Mouse (Mus musculus) kidney, embryonic 14.5 days (tissue): ENCODE measurements around the gene Scin. TPM values are rescaled to one million over a fixed set of nuclear protein-coding genes. Genes with fewer than 3 reads are reported as not detected.

ENCODE experiments used
- ATAC-seq: fragments of 200-750 bp; cut with Nextera tagmentation; 2 replicates; pipeline ENCODE4 v1.8.0; 2017; ENCODE audit warnings: moderate number of reproducible peaks, mild to moderate bottlenecking, moderate TSS enrichment, moderate library complexity; ENCODE audit not compliant: low FRiP score, low TSS enrichment
- H3K27ac ChIP-seq: fragments of 300-500 bp; sonication (generic); 2 replicates; pipeline ENCODE4 v1.5.1; 2014; ENCODE audit warnings: low read depth, mild to moderate bottlenecking, low read length, moderate library complexity, mixed read lengths
- H3K27me3 ChIP-seq: fragments of 300-500 bp; sonication (generic); 2 replicates; pipeline ENCODE4 v1.6.1; 2014; ENCODE audit warnings: mild to moderate bottlenecking, low read length; ENCODE audit not compliant: control insufficient read depth, insufficient read depth
- H3K36me3 ChIP-seq: fragments of 300-500 bp; sonication (generic); 2 replicates; pipeline ENCODE4 v1.6.1; 2014; ENCODE audit warnings: low read length, mixed read lengths; ENCODE audit not compliant: control insufficient read depth, insufficient read depth
- H3K4me1 ChIP-seq: fragments of 300-500 bp; sonication (generic); 2 replicates; pipeline ENCODE4 v1.6.1; 2014; ENCODE audit warnings: low read length, mixed read lengths; ENCODE audit not compliant: control insufficient read depth, insufficient read depth
- H3K4me2 ChIP-seq: fragments of 300-500 bp; sonication (generic); replicated peaks from 2 replicates; pipeline ENCODE4 v1.6.1; 2014; ENCODE audit warnings: low read depth, mild to moderate bottlenecking, low read length
- H3K4me3 ChIP-seq: fragments of 300-500 bp; sonication (generic); 2 replicates; pipeline ENCODE4 v1.5.1; 2014; ENCODE audit warnings: mild to moderate bottlenecking, low read length
- H3K9ac ChIP-seq: fragments of 300-500 bp; sonication (generic); 2 replicates; pipeline ENCODE4 v1.6.1; 2014; ENCODE audit warnings: low read depth, mild to moderate bottlenecking, low read length, moderate library complexity
- H3K9me3 ChIP-seq: fragments of 300-500 bp; sonication (generic); 2 replicates; pipeline ENCODE4 v1.6.1; 2016; ENCODE audit warnings: low read length; ENCODE audit not compliant: control insufficient read depth
- WGBS: fragments of 180-500 bp; shearing (Covaris S2); extraction: QIAGEN DNeasy Blood & Tissue Kit; methylation state at CpG from one replicate; pipeline ENCODE4 v1.1.7; 2014; 5-methylcytosine and 5-hydroxymethylcytosine counted together
- polyA plus RNA-seq: library from polyadenylated mRNA; unstranded; fragments of >200 nt; fragmentation: Nextera tagmentation; extraction: Ambion mirVana; gene quantifications from 2 replicates; pipeline ENCODE4 v1.2.1, GENCODE M21; 2014

Gene Scin
- polyA plus RNA-seq, 1 experiment from 2014 or later = 8.4 TPM

DNA sequence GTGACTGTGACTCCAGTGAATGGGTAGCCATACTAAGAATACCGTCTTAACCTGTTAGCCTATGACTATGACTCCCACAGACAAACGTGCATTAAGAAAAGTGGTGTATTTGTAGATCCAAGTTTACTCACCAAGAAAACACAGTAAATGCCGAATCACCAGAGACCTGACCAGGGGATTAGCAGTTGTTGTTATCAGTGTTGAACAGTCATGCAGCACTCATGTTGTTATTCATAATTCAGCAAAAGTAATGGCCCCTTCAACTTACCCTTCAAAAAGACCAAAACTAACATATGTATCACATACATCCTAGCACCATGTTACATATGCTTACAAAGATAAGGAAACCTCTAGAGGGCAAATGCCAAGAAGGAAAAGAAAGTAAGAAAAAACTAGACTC, 106.6 kb downstream of the Scin start:
- ATAC-seq = no peak
- H3K27ac ChIP-seq = no peak overlapping the region
- H3K27me3 ChIP-seq = no peaks in the 10 kb centered on the region
- H3K4me1 ChIP-seq = no peaks in the 10 kb centered on the region
- WGBS = 89% methylated on average over 3 of the region's 3 CpGs
- no peaks in the 10 kb centered on the region for H3K9me3 ChIP-seq
- no peaks in the 10 kb centered on the region for H3K36me3 ChIP-seq
- H3K4me3 ChIP-seq = no peak overlapping the region
- no peak overlapping the region for H3K4me2 ChIP-seq
- H3K9ac ChIP-seq = no peak overlapping the region

DNA sequence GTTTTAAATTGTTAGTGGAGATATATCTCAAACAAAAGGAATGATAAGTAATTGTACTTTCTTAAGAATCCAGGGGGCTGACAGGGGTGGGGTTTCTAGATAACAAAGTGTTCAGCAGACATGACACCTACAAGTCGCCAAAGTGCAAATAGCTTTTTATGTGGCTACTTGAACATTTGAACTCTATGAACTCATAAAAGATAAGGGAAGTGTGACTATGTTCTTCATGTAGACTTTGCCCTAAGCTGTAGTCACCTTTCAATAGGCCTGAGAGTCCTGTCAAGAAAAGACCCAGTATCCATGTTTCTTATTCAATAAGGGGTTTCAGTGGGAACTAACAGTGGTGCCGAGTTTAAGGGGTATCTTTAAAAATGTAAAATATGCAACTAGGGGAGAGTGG, 110.1 kb downstream of the Scin start:
- Histone ChIP-seq H3K4me2 (no peak overlapping the region), H3K27me3 (no peaks in the 10 kb centered on the region), H3K4me3 (no peak overlapping the region), H3K9ac (no peak overlapping the region), H3K9me3 (no peaks in the 10 kb centered on the region), H3K4me1 (no peaks in the 10 kb centered on the region), H3K27ac (no peak overlapping the region), H3K36me3 (no peaks in the 10 kb centered on the region)
- no peak for ATAC-seq
- 82% methylated on average over 2 of the region's 2 CpGs for WGBS

- no peak overlapping the region for H3K27ac ChIP-seq
- H3K36me3 ChIP-seq = no peaks in the 10 kb centered on the region
- no peaks in the 10 kb centered on the region for H3K27me3 ChIP-seq
- ATAC-seq = no peak
- WGBS = 83% methylated on average over 3 of the region's 3 CpGs
- no peak overlapping the region for H3K4me2 ChIP-seq
- H3K9ac ChIP-seq = no peak overlapping the region
- H3K4me3 ChIP-seq = no peak overlapping the region
- H3K4me1 ChIP-seq = no peaks in the 10 kb centered on the region
- H3K9me3 ChIP-seq = no peaks in the 10 kb centered on the region
Observed at GRCm38 (mm10) chr12:40023014-40023642, 110.9 kb downstream of the Scin start.

DNA sequence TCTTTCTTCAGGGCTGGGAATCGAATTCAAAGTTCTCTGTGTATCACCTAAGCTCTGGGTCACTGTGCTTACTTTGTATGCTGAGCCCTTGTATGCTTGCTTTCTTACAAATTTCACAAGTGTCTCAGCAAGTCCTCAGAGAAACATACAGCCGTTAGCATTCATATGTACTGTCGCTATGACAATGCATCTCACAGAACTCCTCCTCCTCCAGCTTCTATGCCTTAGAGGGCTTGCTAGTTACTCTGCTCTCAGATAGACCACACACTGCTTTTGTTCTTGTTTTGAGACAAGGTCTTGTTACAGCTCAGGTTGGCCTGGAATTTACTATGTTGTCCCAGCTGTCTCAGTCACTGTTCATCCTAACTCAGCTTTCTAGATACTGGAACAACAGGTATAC, 111.7 kb downstream of the Scin start:
- Histone ChIP-seq H3K4me3 (no peak overlapping the region), H3K4me1 (no peaks in the 10 kb centered on the region), H3K9ac (no peak overlapping the region), H3K27me3 (no peaks in the 10 kb centered on the region), H3K27ac (no peak overlapping the region), H3K9me3 (no peaks in the 10 kb centered on the region), H3K4me2 (no peak overlapping the region), H3K36me3 (no peaks in the 10 kb centered on the region)
- 79% methylated on average over 3 of the region's 3 CpGs for WGBS
- ATAC-seq = no peak

DNA sequence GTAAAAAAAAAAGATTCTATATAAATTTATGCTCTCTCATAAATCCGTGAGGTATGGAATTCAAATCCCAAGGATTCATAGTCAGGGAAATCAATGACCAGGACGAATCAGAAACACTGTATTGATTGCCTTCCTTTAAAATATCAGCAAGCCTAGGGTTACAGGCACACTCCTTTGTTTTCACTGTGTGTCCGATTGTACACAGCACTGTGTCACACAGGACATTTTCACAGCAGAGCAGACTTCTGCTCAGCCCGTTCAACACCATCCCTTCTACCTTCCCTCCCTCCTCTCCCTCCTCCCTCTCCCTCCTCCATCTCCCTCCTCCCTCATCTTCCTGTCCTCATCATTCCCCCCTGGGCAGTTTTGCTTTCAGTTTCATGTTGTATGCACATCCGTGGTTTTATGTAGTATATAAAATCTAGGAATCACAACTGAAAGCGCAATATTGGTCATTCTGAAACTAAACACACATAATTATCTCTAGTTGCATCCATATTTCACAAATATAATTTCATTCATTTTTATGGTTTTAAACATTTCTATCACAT, 116.0 kb downstream of the Scin start:
- WGBS = 74% methylated on average over 6 of the region's 6 CpGs
- Histone ChIP-seq H3K9ac (no peak overlapping the region), H3K27me3 (no peaks in the 10 kb centered on the region), H3K27ac (no peak overlapping the region), H3K4me1 (0 out of 2 replicates have a peak, but pooled peaks cover 4% of the 10 kb centered on the region), H3K4me3 (no peak overlapping the region), H3K9me3 (no peaks in the 10 kb centered on the region), H3K36me3 (no peaks in the 10 kb centered on the region), H3K4me2 (no peak overlapping the region)
- ATAC-seq = no peak

- H3K4me3 ChIP-seq = peak overlapping the region; percentile 36
- peak overlapping the region; percentile 53 for H3K4me2 ChIP-seq
- no peaks in the 10 kb centered on the region for H3K9me3 ChIP-seq
- ATAC-seq = peak; percentile 87
- peak overlapping the region; percentile 54; the same call in 1 of the 2 replicates for H3K9ac ChIP-seq
- no peaks in the 10 kb centered on the region for H3K27me3 ChIP-seq
- peak overlapping the region; percentile 74; the same call in 1 of the 2 replicates for H3K27ac ChIP-seq
- H3K36me3 ChIP-seq = no peaks in the 10 kb centered on the region
- 0 out of 2 replicates have a peak, but pooled peaks cover 4% of the 10 kb centered on the region for H3K4me1 ChIP-seq
- 6% methylated on average over 19 of the region's 19 CpGs for WGBS
Observed at GRCm38 (mm10) chr12:40016648-40017460, 117.2 kb downstream of the Scin start.

GRCm38 (mm10) chr12:40016068-40016467, 118.0 kb downstream of the Scin start:
- Histone ChIP-seq H3K9me3 (no peaks in the 10 kb centered on the region), H3K27ac (no peak overlapping the region; the same call in 1 of the 2 replicates), H3K4me1 (0 out of 2 replicates have a peak, but pooled peaks cover 4% of the 10 kb centered on the region), H3K27me3 (no peaks in the 10 kb centered on the region), H3K9ac (no peak overlapping the region), H3K4me2 (no peak overlapping the region), H3K4me3 (no peak overlapping the region), H3K36me3 (no peaks in the 10 kb centered on the region)
- ATAC-seq = no peak
- 58% methylated on average over 9 of the region's 9 CpGs for WGBS

- Histone ChIP-seq H3K36me3 (no peaks in the 10 kb centered on the region), H3K4me3 (no peak overlapping the region)
- 64% methylated on average over 2 of the region's 2 CpGs for WGBS
Observed at GRCm38 (mm10) chr12:40009866-40010265, 124.2 kb downstream of the Scin start.

More at GRCm38 (mm10) chr12:40009866-40010265, 124.2 kb downstream of the Scin start:
- H3K9me3 ChIP-seq = no peaks in the 10 kb centered on the region
- H3K4me1 ChIP-seq = no peaks in the 10 kb centered on the region
- H3K9ac ChIP-seq = no peak overlapping the region
- no peak for ATAC-seq
- H3K27ac ChIP-seq = no peak overlapping the region
- no peak overlapping the region for H3K4me2 ChIP-seq
- H3K27me3 ChIP-seq = no peaks in the 10 kb centered on the region
